Mouse (Mus musculus) myocyte (in vitro differentiated cells): ENCODE data around the gene Sigirr.

Source experiments
- E2F4 ChIP-seq: IDR thresholded peaks from one replicate; pipeline ENCODE4 v1.6.1; 2011; ENCODE audit warnings: mild to moderate bottlenecking, control low read depth, moderate library complexity; ENCODE audit not compliant: insufficient read depth
- MAX ChIP-seq: IDR thresholded peaks from one replicate; pipeline ENCODE4 v1.6.1; 2011; ENCODE audit warnings: low read depth, mild to moderate bottlenecking, control low read depth
- MYOD1 ChIP-seq, 3 experiments: IDR thresholded peaks; one replicate each; pipeline ENCODE4 v1.6.1; 2011; ENCODE audit warnings: control low read depth in 2 of 3, low read depth in 2 of 3, mild to moderate bottlenecking in 2 of 3, moderate library complexity in 1 of 3; ENCODE audit not compliant: insufficient read length in 2 of 3, control insufficient read depth in 1 of 3
- MYOG ChIP-seq, 3 experiments: IDR thresholded peaks; one replicate each; pipeline ENCODE4 v1.6.1; 2011; ENCODE audit warnings: control low read depth in 2 of 3, low read depth in 2 of 3, mild to moderate bottlenecking in 2 of 3; ENCODE audit not compliant: insufficient read length in 2 of 3, control insufficient read depth in 1 of 3, insufficient read depth in 1 of 3
- POLR2A ChIP-seq: IDR thresholded peaks from one replicate; pipeline ENCODE4 v1.6.1; 2011; ENCODE audit warnings: low read depth, mild to moderate bottlenecking, control low read depth, moderate library complexity; ENCODE audit not compliant: insufficient read length
- POLR2AphosphoS2 ChIP-seq: IDR thresholded peaks from one replicate; pipeline ENCODE4 v1.6.1; 2011; ENCODE audit warnings: low read depth, control low read depth; ENCODE audit not compliant: insufficient read length
- REST ChIP-seq: IDR thresholded peaks from one replicate; pipeline ENCODE4 v1.6.1; 2011; ENCODE audit warnings: mild to moderate bottlenecking, control low read depth, moderate library complexity; ENCODE audit not compliant: insufficient read depth, insufficient read length
- SRF ChIP-seq: IDR thresholded peaks from one replicate; pipeline ENCODE4 v1.6.1; 2011; ENCODE audit warnings: low read depth; ENCODE audit not compliant: control insufficient read depth, insufficient read length
- USF1 ChIP-seq: IDR thresholded peaks from one replicate; pipeline ENCODE4 v1.6.1; 2011; ENCODE audit warnings: low read depth, mild to moderate bottlenecking, control low read depth, moderate library complexity

GRCm38 (mm10) chr7:141090228-141090627 is 10.1 kb downstream of the Sigirr start:
- no peak for TF ChIP-seq MYOG (IDR thresholded peaks at IDR 0.05; ENCODE audit: control insufficient read depth in 1 of 3, insufficient read depth in 1 of 3, insufficient read length in 2 of 3, low read depth in 2 of 3)
- no peak for TF ChIP-seq POLR2AphosphoS2
- no peak for TF ChIP-seq MAX
- no peak for TF ChIP-seq E2F4
- TF ChIP-seq POLR2A = no peak
- TF ChIP-seq REST = no peak
- TF ChIP-seq SRF = no peak
- TF ChIP-seq MYOD1 (IDR thresholded peaks at IDR 0.05; ENCODE audit: control insufficient read depth in 1 of 3, insufficient read length in 2 of 3, low read depth in 2 of 3) = no peak
- TF ChIP-seq USF1 = no peak
